Mouse (Mus musculus) liver, embryonic 14.5 days (tissue): Measurements from ENCODE around the gene Xpo6.

Experiments used
- CTCF ChIP-seq: IDR thresholded peaks from 2 replicates; pipeline ENCODE4 v1.5.1; 2016; ENCODE audit warnings: antibody characterized with exemption, low read depth, control low read depth
- EP300 ChIP-seq: IDR thresholded peaks from 2 replicates; pipeline ENCODE4 v1.6.1; 2016; ENCODE audit warnings: antibody characterized with exemption, low read depth

DNA sequence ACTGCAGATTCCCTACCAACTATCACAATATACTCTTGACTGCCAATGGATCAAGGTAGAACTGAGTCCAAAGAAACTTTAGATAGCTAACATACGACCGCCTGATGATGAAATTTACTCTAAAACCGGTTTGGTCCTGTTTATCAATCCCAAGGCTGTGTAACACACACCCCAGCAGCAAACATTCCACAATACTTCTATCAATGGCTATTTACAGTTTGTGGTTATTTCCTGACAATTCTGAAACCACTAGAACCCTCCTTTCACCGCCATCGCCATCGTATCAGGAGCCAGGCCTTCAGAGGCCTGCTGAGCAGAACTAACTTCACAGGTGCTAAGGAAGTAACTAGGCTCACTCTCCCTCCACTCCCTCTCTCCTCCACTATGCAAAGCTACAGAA is 31.7 kb downstream of the Xpo6 start:
- TF ChIP-seq CTCF, result no peak
- TF ChIP-seq EP300, result no peak
